Mouse (Mus musculus) right cerebral cortex, adult 18-20 months (tissue): ENCODE measurements at regions not wholly inside any gene's neighbourhood (a gene's known extent, or its start where the extent isn't known, plus 50 kb on each side); places are given as distances from the start of the nearest gene placed in this dataset.
"Not testable (repeated sequence)": the region's sequence is repeated elsewhere in the genome, so short reads cannot be mapped to it uniquely, and the experiment has no call there.

Experiments
- DNase-seq: peaks from one replicate; pipeline ENCODE4 v3.0.0; 2022; ENCODE audit warnings: mixed read lengths

- DNase-seq = no peak
These were observed 166.4 kb downstream of the Opa1 start for GRCm38 (mm10) chr16:29745486-29745885.

GRCm38 (mm10) chr16:29746245-29746644, 167.1 kb downstream of the Opa1 start:
- no peak for DNase-seq

GRCm38 (mm10) chr16:29749167-29749566, 170.0 kb downstream of the Opa1 start:
- no peak for DNase-seq

GRCm38 (mm10) chr16:29754579-29755199, 175.6 kb downstream of the Opa1 start:
- no peak for DNase-seq

- no peak for DNase-seq
These were observed 179.1 kb downstream of the Opa1 start for GRCm38 (mm10) chr16:29758246-29758645.

- DNase-seq = no peak
These were observed 180.3 kb downstream of the Opa1 start for GRCm38 (mm10) chr16:29759416-29759815.

GRCm38 (mm10) chr16:29760627-29761026, 181.5 kb downstream of the Opa1 start:
- DNase-seq = no peak

- DNase-seq = peak; percentile 17
These were observed 182.7 kb downstream of the Opa1 start for GRCm38 (mm10) chr16:29761779-29762277.

GRCm38 (mm10) chr16:29764376-29764775, 185.2 kb downstream of the Opa1 start:
- no peak for DNase-seq

GRCm38 (mm10) chr16:29765801-29766200, 186.7 kb downstream of the Opa1 start:
- not testable (repeated sequence) for DNase-seq

GRCm38 (mm10) chr16:29771320-29771719, 192.2 kb downstream of the Opa1 start:
- DNase-seq = no peak

- peak; percentile 54 for DNase-seq
These were observed 192.8 kb downstream of the Opa1 start for GRCm38 (mm10) chr16:29771728-29772608.

- DNase-seq = no peak
These were observed 193.5 kb downstream of the Opa1 start for GRCm38 (mm10) chr16:29772609-29772988.

- DNase-seq = peak; percentile 33
These were observed 193.9 kb downstream of the Opa1 start for GRCm38 (mm10) chr16:29773056-29773455.

- no peak for DNase-seq
These were observed 195.8 kb downstream of the Opa1 start for GRCm38 (mm10) chr16:29774949-29775348.

- no peak for DNase-seq
These were observed 196.7 kb downstream of the Opa1 start for GRCm38 (mm10) chr16:29775879-29776278.

GRCm38 (mm10) chr16:29782441-29782840, 203.3 kb downstream of the Opa1 start:
- no peak for DNase-seq

GRCm38 (mm10) chr16:29785114-29785513, 206.0 kb downstream of the Opa1 start:
- DNase-seq = no peak

GRCm38 (mm10) chr16:29786540-29786939, 207.4 kb downstream of the Opa1 start:
- DNase-seq = no peak

GRCm38 (mm10) chr16:29787633-29788511, 208.7 kb downstream of the Opa1 start:
- DNase-seq = no peak

- DNase-seq = no peak
These were observed 210.9 kb downstream of the Opa1 start for GRCm38 (mm10) chr16:29790064-29790463.

- DNase-seq = no peak
These were observed 220.1 kb downstream of the Opa1 start for GRCm38 (mm10) chr16:29799250-29799649.

GRCm38 (mm10) chr16:29799893-29800292, 220.8 kb downstream of the Opa1 start:
- DNase-seq = no peak
